Mouse (Mus musculus): ENCODE measurements around the gene Scaper.

The Scaper gene

GRCm38 (mm10) chr9:55540391-55540770 is 397.5 kb downstream of the Scaper start:
- in situ Hi-C loops (cut with MboI): no loop called here

- in situ Hi-C loops (cut with MboI): no loop called here
Measured at GRCm38 (mm10) chr9:55539661-55540390, 398.1 kb downstream of the Scaper start.

GRCm38 (mm10) chr9:55539006-55539405 is 398.9 kb downstream of the Scaper start:
- in situ Hi-C loops (cut with MboI): no loop called here

GRCm38 (mm10) chr9:55538377-55538776 is 399.5 kb downstream of the Scaper start, which contains the start of gene Isl2:
Gene Isl2, plus strand, starts transcription at chr9:55538672.
- in situ Hi-C loops (cut with MboI): no loop called here

GRCm38 (mm10) chr9:55535907-55536306 is 402.0 kb downstream of the Scaper start:
- in situ Hi-C loops (cut with MboI): no loop called here

GRCm38 (mm10) chr9:55525716-55526115 is 412.2 kb downstream of the Scaper start:
- in situ Hi-C loops (cut with MboI): no loop called here

- in situ Hi-C loops (cut with MboI): no loop called here
Measured at GRCm38 (mm10) chr9:55512027-55512543, 425.8 kb downstream of the Scaper start, which contains the start of gene Etfa. Gene Etfa, minus strand, starts transcription at chr9:55512243.

GRCm38 (mm10) chr9:55511521-55511993 is 426.4 kb downstream of the Scaper start:
- in situ Hi-C loops (cut with MboI): no loop called here

- in situ Hi-C loops (cut with MboI): no loop called here
Measured at GRCm38 (mm10) chr9:55510651-55511235, 427.2 kb downstream of the Scaper start.

- in situ Hi-C loops (cut with MboI): no loop called here
Measured at GRCm38 (mm10) chr9:55509731-55510130, 428.2 kb downstream of the Scaper start.

- in situ Hi-C loops (cut with MboI): no loop called here
Measured at GRCm38 (mm10) chr9:55508701-55509100, 429.2 kb downstream of the Scaper start.

- in situ Hi-C loops (cut with MboI): no loop called here
Measured at GRCm38 (mm10) chr9:55507922-55508321, 430.0 kb downstream of the Scaper start.

Measured in mature B cell (primary cell).